Mouse (Mus musculus) stomach, postnatal 0 days (tissue): ENCODE measurements around the gene Tepsin.
A peak's percentile ranks its signal among the peaks of the same experiment; 100 is the strongest.

Experiments used
- CTCF ChIP-seq: IDR thresholded peaks from 2 replicates; pipeline ENCODE4 v1.5.1; 2016; ENCODE audit warnings: antibody characterized with exemption, low read depth, mild to moderate bottlenecking, moderate library complexity
- EP300 ChIP-seq: optimal IDR thresholded peaks from 2 replicates; pipeline ENCODE3; 2016; ENCODE audit warnings: antibody characterized with exemption

DNA sequence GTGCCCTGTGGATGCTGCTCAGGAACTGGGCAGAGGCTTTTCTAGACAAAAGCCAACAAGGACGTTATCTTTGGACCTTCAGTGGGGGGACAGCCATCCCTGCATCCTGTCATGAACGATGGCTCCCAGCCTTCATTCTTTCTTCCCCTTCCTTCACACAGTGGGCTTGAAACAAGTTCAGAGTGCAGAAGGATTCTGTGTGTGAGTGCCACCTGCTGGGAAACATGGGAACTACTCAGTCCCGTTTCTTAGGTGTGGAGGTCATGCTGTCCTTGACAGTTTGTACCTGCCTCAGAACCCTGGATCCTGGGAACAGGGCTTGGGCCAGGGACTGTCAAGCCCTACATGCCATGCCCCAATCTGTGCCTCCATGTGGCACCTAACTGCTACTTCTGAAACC, 2.5 kb upstream of the Tepsin start:
- TF ChIP-seq CTCF (peak; percentile 92), EP300 (no peak)
